Mouse (Mus musculus) embryo, embryonic 9.5 days (tissue): ENCODE measurements around the gene Dgka.
A peak's percentile ranks its signal among the peaks of the same experiment; 100 is the strongest.

Source experiments
- DNase-seq: peaks from one replicate; pipeline ENCODE4 v3.0.0-alpha.2; 2017; ENCODE audit errors: extremely low spot score

Dgka gene

DNA sequence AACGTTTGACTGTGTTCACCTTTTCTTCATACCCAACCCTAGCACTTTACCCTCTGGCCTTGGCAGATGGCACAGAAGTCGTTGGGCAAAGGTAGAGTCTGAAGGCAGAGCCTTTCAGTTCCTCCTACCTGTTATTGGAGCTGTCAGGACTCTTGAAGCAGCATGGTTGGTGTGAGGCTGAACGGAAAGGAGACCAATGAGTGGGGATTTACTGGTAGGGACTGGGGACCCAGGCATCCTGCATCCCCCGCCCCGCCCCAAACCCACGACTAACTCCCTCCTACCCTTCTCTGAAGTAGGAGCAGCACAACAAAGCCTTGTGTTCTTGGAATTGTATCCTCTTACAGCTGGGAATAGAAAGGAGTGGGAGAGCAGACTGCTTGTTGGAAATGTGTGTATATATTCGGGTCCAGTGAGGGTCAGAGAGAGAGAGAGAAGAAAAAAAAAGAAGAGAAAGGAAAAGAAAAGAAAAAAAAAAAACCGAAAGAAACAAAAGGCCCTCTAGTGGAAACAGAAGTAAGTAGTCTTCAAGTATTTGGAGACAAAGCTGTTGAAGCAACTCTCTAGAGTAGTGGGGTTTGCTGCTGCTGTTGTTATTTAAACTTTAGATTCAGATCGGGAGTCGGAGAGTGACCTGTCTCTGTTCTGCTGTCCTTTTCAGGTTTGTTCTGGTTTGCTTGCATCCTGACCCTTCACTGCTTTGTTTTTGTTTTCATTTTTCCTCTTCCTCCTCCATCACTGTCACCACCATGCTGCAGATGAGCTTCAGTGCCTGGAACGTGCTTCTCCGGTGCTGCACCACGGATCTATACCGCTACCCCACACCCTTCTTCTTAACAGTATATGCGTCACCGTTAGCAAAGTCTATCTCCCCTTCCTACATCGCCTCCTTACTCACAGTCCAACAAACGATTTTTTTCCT, at the start of gene Dgka:
Dgka (minus strand) TSS at position 176 of the 922 bp plus-strand sequence.
- peak; percentile 15 for DNase-seq

DNA sequence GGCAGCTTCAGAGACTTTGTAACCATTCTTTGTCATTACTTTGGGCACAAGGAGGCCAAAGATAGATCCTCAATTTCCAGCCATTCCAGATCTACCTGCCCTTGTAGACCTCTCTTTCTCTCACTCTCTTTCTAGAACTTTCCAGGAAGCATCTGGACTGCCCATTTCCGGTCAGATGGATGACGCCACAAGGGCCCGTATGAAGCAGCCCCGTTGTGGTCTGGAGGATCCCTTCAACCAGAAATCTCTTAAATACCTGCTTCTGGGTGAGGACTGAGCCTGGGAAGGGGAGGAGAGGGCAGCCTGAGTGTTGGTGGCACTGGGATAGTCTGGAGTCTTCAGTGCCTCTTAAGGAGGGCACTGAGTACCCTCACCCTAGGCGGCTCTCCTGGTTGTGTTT, 49.7 kb upstream of the Dgka start:
- no peak for DNase-seq

DNA sequence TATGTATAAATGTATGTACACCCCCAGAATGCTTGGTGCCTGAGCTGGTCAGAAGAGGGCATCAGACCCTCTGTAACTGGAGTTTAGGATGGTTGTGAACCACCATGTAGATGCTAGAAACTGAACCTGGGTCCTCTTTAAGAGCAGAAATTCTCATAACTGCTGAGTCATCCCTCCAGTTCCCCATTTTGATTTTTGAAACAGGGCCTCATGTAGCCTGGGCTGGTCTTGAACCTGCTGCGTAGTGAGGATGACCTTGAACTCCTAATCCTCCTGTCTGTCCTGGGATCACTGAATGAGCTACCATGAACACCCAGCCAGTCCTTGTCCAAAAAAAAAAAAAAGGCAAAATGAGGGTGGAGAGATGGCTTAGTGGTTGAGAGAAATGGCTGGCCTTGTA, 48.6 kb upstream of the Dgka start:
- DNase-seq: no peak

DNA sequence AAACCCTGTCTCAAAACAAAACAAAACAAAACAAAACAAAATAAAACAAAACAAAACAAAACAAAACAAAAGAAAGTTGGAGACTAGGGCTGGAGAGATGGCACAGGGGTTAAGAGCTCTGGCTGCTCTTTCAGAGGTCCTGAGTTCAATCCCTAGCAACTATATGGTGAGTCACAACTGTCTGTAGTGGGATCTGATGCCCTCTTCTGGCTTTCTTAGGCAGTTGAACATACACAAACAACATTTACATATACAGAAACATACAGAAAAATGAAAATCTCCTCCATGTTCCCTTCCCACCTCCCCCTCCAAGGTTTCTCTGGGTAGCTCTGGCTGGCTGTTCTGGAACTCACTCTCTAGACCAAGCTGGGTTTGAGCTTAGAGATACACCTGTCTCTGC, 47.4 kb upstream of the Dgka start:
- DNase-seq: no peak

DNA sequence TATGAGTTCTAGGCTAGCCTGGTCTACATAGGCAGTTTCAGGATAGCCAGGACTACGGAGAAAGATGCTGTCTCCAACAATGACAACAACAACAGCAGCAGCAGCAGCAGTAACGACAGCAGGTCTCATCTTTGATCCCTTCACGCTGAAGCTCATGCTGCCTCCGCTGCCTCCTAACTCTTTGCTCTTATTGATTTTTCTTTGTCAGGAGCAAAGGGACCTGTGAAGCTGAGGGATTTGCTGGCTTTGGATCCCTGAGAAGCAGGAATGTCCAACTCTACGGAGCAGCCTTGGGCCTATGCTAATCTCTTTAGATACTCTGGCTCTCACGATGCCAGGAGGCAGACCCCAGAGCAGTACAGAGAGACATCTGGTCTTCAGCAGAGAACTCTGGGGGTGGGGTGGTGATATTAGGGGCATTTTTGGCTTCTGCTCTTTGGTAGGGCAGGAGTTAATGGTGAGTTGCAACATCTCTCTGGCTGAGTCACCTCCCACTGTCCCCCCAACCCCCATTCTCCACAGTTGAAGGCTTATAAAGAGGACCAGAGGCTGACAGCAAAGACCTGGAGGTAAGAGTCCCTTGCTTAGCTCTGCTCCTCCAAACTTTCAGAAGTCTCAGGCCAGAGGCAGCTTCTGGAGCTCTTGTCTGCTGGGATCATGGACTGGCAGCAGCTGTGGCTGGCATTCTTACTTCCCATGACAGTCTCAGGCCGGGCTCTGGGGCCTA, 45.9 kb upstream of the Dgka start, which contains the start of gene Mmp19:
Mmp19 (plus strand) TSS at position 513 of the 727 bp plus-strand sequence.
- DNase-seq: no peak

DNA sequence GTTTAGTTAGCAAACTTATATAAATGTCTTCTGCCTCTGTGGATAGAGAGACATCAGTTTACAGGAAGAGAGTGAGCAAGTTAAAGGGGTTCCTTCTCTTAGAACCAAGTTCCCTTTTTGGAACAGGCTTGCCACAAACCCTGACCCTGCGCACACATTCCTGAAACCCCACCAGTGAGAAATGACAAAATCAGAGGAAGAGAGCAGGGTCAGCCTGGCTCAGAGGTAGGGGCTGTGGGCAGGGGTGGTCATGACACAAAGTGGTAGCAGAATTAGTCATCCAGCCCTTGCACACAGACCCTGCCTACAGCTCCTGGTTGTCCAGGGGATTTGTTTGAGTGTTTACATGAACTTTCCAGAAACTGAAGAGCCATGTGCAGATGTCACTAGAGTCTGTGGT, 35.5 kb upstream of the Dgka start:
- no peak for DNase-seq

DNA sequence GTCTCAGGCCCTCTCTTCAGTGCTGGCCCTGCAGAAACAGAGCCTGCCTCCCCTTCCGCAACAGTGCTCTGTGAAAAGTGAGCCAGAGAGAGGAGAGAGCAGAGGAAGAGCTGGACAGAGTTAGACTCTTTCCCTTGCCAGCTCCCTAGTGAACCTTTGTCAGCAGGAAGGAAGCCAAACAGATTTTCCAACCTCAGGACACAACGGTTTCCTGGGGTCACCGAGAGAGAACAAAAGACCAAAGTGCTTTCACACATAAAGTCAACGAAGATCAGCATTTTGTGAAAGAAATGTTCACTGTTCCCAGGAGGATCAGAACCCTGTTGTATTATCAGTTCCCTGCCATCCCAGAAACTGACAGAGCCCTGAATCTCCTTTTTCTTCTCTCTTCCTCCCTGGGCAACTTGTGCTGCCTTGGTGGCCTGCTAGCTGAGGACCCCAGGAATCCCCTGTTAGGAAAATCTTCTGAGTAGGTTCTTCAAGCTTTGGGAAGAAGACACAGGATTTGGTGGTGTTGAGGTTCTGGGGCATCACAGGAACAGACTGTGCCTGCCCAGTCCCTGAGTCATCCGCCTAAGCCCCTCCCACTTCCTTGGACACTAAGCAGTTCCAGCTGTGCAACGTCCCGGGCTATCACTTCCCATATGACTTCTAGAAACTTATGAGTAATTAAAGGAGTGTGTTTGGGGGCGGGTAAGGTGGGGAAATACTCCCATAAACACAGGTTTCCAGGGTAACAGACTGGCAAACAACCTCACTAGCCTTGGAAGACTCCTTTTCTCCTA, 34.5 kb upstream of the Dgka start:
- DNase-seq: peak; percentile 46

DNA sequence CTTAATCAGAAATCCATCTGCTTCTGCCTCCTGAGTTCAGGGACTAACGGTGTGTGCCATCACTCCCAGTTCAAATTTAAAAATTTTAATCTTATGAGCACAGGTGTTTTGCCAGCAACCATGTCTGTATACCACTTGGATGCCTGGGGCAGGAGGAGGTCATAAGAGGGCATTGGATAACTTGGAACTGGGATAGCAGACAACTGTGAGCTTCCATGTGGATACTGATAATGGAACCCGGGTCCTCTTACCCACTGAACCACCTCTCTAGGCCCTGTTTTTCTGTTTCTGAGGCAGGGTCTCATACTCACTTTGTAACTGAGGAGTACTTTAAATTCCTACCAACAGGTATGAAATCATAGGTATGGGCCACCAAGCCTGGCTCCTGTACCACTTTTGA, 33.8 kb upstream of the Dgka start:
- DNase-seq: no peak

DNA sequence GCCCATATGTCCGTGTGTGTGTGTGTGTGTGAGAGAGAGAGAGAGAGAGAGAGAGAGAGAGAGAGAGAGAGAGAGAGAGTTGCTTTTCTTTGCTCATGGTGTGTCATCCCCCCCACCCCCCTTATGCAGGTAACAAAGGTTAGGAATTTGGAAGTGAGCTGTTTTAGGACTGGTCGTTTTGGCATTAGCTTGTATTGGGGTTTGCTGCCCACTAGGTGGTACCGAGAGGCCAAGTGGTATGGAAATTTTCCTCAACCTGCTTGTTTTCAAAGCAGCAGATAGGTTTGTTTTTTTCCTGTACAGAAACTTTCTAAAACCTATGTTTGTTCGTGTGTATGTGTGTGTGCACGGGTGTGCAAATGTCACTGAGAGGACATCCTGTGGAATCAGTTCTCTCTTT, 29.0 kb upstream of the Dgka start:
- DNase-seq: no peak

DNA sequence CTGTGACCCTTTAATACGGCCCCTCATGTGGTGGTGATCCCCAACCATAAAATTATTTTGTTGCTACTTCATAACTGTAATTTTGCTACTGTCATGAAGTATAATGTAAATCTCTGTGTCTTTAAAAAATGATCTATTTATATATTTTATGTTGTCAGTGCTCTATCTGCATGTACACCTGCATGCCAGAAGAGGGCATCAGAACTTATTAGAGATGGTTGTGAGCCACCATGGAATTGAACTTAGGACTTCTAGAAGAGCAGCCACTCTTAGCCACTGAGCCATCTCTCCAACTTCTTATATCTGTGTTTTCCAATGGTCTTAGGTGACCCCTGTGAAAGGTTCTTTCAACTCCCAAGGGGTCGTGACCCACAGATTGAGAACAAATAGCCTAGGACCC, 28.2 kb upstream of the Dgka start:
- DNase-seq: no peak

DNA sequence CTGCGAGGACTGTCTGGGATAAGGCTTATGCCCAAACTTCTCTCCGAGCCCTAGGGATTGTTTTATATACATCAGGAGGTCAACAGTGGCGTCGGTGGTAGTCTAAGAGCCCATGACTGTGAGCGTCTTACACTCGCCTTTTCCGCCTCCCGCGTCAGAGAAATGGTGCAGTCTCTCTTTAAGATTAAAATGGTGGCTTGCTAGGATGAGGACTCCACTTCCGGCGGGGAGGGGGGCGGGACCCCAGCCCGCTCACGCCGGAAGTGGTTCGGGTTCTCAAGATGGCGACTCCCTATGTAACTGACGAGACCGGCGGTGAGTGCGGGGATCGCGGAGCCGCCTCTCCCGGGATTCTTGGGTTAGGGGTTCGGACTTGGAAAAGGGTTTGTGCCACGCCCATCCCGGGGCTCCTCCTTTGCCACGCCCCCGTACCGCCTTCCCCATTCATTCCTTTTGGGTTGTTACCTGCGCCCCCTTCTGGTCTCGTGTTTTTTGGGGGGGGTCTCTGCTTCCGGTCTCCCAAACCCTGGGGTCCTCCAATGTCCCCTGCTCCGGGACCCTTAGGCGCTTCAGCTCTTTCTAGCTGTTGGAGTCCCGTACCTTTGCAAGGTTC, 3.7 kb upstream of the Dgka start:
- DNase-seq: peak; percentile 91

DNA sequence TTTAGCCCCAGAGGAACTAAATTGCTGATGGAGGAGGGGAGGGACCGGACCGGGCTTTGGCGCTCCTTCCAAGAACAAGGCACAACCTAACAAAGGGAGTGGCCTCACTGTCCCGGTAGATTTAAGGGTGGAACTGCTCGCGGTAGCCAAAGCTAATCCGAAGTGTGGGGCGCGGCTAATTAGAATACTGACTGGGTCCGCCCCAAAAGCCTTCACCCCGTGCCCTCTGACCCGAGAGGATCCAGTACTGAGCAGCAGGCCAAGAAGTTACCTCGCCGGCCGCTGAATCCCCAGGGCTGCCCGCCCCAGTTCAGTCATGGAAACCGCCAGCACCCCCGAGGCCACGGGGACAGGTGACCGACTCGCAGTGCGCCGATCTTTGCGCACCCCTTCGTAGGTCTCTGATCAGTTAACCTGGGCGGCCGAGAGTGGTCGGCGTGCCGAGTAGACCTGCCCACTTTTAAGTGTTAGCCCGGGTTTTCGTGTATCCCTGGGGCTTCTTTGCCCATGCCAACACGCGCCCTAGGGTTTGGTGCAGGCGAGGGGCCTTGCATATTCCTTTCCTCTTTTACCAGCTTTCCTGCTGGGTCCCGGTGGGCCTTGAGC, 3.1 kb upstream of the Dgka start, which contains the start of gene Pym1:
Pym1 (plus strand) TSS at position 244 of the 606 bp plus-strand sequence.
- peak; percentile 81 for DNase-seq

DNA sequence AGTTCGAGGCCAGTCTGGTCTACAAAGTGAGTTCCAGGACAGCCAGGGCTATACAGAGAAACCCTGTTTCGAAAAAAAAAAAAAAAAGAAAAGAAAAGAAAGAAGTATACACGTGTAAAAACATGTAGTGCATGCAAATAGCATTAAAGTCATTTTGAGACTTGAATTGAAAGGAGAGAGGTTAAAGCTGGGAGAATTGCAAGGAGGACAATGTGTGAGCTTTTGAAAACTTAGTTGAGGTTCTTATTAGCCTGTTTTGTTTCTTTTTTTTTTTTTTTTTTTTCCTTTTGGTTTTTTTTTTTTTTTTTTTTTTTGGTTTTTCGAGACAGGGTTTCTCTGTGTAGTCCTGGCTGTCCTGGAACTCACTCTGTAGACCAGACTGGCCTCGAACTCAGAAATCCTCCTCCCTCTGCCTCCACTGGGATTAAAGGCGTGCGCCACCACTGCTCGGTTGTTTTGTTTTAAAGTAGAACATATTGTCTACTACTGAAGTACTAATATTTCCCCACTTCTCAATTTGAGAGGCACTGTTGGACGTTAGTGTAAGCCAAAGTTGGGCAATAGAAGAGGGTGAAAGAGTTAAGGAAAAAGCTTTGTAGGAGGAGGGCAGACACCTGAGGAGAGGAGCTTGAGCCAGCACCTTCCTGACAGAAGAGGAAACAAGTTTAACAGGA, 2.5 kb upstream of the Dgka start:
- DNase-seq: no peak

DNA sequence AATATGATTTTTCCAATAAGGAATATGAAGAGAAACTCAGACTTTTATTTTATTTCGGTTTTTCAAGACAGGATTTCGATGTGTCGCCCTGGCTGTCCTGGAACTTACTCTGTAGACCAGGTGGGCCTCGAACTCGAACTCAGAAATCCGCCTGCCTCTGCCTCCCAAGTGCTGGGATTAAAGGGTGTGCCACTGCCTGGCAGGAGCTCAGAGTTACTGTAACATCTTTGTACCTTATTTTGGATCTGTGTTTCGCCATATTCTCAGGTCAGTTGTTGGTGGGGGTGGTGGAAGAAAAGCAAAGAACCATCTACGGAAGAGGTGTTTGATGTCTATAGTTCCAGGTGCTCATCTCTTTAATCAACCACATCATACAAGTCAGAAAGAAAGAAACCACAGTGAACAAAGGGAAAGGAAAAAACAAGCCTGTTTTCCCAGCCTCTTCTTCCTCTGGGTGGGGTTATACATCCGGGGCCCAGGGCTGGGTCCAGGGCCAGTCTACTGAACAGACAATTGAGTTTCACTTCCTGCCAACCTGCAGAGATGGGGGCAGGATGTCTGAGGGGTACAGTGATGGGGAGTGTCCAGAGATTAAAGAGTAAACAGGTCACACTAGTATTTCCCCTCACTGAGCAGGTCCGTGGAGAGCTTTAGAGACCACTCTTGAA, 1.4 kb upstream of the Dgka start:
- DNase-seq: no peak

DNA sequence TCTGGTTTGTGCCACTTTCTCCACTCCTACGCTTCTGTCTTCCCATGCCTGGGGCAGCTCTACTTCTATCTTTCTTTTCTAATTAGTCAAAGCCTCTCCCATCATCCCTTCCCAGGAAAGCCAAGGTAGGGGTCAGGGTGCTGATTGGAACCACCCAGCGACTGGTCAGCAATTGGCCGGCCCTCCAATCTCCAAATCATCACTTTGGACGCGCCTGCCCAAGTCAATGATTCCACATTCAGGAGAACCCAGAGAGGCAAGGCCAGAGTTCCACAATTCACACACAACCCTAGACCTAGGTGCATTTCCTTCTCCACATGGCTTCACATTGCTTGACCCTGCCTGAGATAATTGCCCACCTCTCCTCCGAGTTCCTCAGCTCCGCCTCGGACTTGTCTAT, 444 bp downstream of the Dgka start:
- DNase-seq: no peak

DNA sequence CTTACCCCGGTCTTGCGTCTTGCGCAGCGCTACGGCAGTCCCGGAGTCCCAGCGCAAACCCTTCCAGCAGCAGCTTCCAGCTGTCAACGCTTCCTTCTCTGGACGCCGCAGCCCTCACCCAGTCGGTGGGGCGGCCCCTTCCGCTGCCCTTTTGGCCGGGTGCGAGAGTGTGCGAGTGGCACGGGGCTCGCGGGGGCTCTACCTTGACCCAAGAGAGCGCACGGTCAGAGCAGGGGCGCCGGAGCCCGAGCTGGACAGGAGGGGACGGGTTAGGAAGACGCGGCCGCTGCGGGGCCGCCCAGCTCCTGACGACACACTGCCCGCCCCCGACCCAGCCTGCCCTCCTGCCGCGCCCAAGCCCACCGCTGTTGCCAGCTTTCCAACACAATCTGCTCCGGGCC, 864 bp downstream of the Dgka start:
- DNase-seq: peak; percentile 71

DNA sequence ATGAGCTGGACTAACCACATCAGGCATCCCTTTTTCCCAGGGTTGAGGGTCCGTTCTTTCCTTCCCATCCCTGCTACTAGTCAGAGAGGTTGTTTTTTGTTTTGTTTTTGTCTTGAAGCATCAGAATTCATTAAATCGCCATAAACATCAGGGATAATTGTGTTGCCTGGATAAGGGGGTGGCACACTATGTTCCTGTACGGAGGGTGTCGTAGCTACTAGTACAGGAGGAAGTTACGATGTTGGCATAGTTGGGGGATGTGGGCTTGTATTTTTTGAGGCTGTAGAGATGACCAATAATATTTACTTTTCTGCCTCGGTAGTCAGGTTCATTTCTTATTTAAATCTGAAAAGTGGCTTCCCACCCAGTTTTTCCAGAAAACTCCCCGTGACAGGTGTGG, 1.4 kb downstream of the Dgka start:
- peak; percentile 7 for DNase-seq

DNA sequence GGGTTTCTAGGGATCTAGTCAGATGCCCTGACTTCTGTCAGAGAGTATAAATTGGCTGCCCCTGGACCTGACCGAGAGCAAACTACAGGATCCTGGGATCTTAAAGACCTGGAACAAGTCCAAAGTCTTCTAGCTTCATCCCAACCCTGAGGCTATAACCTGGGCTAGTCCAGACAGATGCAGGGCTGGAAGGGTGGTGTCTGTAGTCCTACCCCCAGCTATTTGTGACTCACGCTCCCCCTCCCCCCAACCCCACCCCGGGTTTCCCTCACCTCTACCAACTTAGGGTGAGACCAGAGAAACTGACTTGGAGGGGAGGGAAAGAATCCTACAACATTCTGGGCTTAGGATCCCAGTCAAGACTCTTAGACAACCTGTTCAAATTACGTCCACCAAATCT, 2.0 kb downstream of the Dgka start:
- DNase-seq: no peak

DNA sequence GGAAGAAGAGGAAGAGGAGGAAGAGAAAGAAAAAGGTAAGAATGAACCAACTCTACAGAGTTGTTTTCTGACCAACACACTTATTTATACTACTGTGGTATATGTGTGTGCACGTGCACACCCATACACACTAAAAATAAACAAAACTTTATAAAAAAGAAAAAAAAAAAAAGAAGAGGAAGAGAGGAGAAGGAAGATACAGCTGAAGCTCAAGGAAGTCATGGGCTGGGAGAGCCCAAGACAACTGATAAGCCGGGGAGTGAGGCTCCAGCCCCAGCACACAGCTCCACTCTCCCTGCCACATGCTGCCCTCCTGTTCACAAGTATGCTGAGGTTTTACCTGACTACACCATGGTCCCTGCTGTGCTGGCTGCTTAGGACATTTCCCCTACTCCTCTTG, 4.4 kb downstream of the Dgka start:
- no peak for DNase-seq

DNA sequence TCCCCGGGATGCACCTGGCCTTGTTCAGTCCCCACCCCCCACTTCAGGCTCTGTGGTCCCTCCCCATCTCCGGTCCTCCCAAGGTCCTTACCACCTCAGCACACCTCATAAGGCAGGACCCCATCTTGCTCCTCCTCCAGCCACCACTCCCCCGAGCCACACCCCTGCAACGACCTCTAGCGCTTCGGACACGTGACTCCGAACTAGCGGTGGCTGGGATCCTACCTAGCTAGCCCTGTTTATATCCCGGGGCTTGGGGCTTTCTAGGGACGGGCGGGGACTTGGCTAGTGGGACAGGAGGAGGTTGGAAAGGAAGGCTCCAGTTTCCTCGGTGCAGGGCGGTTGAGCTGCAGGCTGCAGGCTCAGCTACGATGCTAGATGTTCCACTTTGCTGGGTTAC, 7.2 kb downstream of the Dgka start:
- DNase-seq: peak; percentile 31
